12 mouse cellular contexts compared by ENCODE assay signal in the genomic region with DNA sequence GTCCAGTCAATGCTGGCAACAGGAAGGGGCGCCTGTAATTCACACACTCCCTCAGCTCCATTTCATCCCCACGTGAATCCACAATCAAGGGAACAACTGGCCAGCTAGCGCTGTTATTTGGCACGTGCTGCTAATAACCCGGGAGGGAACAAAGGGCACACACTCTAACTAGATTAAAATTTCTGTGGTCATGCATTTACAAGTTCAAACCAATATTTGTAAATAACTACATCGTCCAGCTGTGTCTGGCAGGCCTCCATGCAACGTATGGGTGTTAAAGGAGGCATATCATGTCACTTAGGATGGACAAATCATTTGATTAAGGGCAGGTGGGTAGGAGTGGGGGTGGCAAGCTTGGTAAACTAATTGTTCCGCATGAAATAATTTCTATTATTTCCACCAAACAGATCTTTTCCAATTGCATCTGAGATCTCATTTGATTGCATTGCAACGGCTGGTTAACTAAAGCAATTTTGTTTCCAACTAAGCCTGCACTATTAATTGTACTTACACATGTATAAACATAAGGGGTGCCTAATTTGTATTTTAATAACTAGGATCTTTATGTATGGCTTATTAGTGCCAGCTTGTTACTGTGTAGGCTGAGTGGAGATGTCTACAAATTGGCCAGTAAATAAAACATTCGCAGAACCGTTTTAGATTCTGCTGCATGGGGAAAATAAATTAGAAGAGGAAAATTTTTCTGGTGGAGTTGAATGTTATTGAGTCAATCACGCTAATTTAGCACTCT.
DNase-seq lines count a peak whose midpoint lies in the region; ATAC-seq and TF ChIP-seq lines count a peak whose summit lies in the region.
"Had no signal": no experiment of that assay in that cellular context is flagged by ENCODE, and none has a peak within 500 bp of the region (broad histone marks: within the 10 kb centered on the region; RNA-seq: fewer than 3 reads in every experiment).

No protein-coding gene starts in this region.

- no peak overlapping the region for H3K4me3 ChIP-seq in heart, adult 2 months
- H3K4me3 ChIP-seq in forebrain, embryonic 15.5 days = no peak overlapping the region
- H3K4me3 ChIP-seq in midbrain, embryonic 12.5 days = no peak overlapping the region

- TF ChIP-seq CTCF in heart, adult 2 months (IDR thresholded peaks at IDR 0.05) = no peak
- TF ChIP-seq CTCF in brain, embryonic 14.5 days (IDR thresholded peaks at IDR 0.05; ENCODE audit: borderline replicate concordance, extremely low read depth, insufficient read depth, insufficient read length) = no peak

- DNase-seq in heart, postnatal 10 days = peak; percentile 18 to 28
- no peak for DNase-seq in heart, adult 2 months
- peak; percentile 88 for DNase-seq in brain, embryonic 14.5 days (ENCODE audit: low read depth)
- DNase-seq in spleen, postnatal 10 days (ENCODE audit: low spot score in 2 of 2) = no peak
- DNase-seq in layer of hippocampus, adult 18-20 months (ENCODE audit: low spot score in 2 of 2) = no peak
- DNase-seq: gastrocnemius, postnatal 36 days; kidney, postnatal 25 days had no signal

- TF ChIP-seq EP300 in heart, adult 2 months (IDR thresholded peaks at IDR 0.05; ENCODE audit: insufficient read depth, low read depth, low read length) = no peak

- H3K9me3 ChIP-seq in forebrain, embryonic 15.5 days = no peaks in the 10 kb centered on the region
- H3K9me3 ChIP-seq in midbrain, embryonic 12.5 days = no peaks in the 10 kb centered on the region

- H3K9ac ChIP-seq in heart, adult 2 months (ENCODE audit: low read depth, low read length) = no peak overlapping the region
- H3K9ac ChIP-seq in forebrain, embryonic 15.5 days (replicated peaks) = no peak overlapping the region
- no peak overlapping the region for H3K9ac ChIP-seq in midbrain, embryonic 12.5 days (replicated peaks)

- TF ChIP-seq POLR2A in heart, adult 2 months (IDR thresholded peaks at IDR 0.05; ENCODE audit: insufficient read depth, low read depth, low read length) = no peak
- TF ChIP-seq POLR2A in brain, embryonic 14.5 days (IDR thresholded peaks at IDR 0.05; ENCODE audit: borderline replicate concordance, extremely low read depth, insufficient read depth, insufficient read length, poor library complexity, severe bottlenecking) = no peak

- H3K27ac ChIP-seq in heart, adult 2 months = no peak overlapping the region
- peak overlapping the region; percentile 29 for H3K27ac ChIP-seq in forebrain, embryonic 15.5 days (replicated peaks)
- H3K27ac ChIP-seq in midbrain, embryonic 12.5 days (replicated peaks) = no peak overlapping the region
- H3K27ac ChIP-seq: macrophage; stomach, postnatal 0 days had no signal

- ATAC-seq in forebrain, embryonic 15.5 days (replicated peaks) = peak; percentile 95
- peak; percentile 66; the same call in 1 of the 2 replicates for ATAC-seq in midbrain, embryonic 12.5 days (ENCODE audit: low FRiP score, low read depth)
- ATAC-seq in granulocyte monocyte progenitor cell, adult 5-6 weeks (replicated peaks; ENCODE audit: poor library complexity, severe bottlenecking) = no peak

- WGBS in heart, adult 2 months = 64% methylated on average over 12 of the region's 12 CpGs
- 12% methylated on average over 12 of the region's 12 CpGs for WGBS in forebrain, embryonic 15.5 days
- WGBS in midbrain, embryonic 12.5 days = 58% methylated on average over 12 of the region's 12 CpGs

- no peaks in the 10 kb centered on the region for H3K36me3 ChIP-seq in heart, adult 2 months (ENCODE audit: control insufficient read depth, insufficient read depth, low read length)
- H3K36me3 ChIP-seq in forebrain, embryonic 15.5 days = no peaks in the 10 kb centered on the region
- H3K36me3 ChIP-seq in midbrain, embryonic 12.5 days = no peaks in the 10 kb centered on the region

- H3K4me1 ChIP-seq in heart, adult 2 months (ENCODE audit: control insufficient read depth, insufficient read depth, low read length) = no peaks in the 10 kb centered on the region; the same call in none of the 2 replicates
- peaks cover 9% of the 10 kb centered on the region for H3K4me1 ChIP-seq in forebrain, embryonic 15.5 days
- 0 out of 2 replicates have a peak, but pooled peaks cover 5% of the 10 kb centered on the region for H3K4me1 ChIP-seq in midbrain, embryonic 12.5 days

- intact Hi-C loops in heart, postnatal 10 days (cut with DNase I) = no loop called here
- intact Hi-C loops in heart, adult 2 months (cut with DNase I) = no loop called here

- no peaks in the 10 kb centered on the region for H3K79me2 ChIP-seq in heart, adult 2 months (replicated peaks; ENCODE audit: control insufficient read depth, insufficient read depth, low read length)

- H3K27me3 ChIP-seq in heart, adult 2 months (ENCODE audit: control insufficient read depth, insufficient read depth, low read length) = no peaks in the 10 kb centered on the region
- no peaks in the 10 kb centered on the region for H3K27me3 ChIP-seq in forebrain, embryonic 15.5 days
- no peaks in the 10 kb centered on the region for H3K27me3 ChIP-seq in midbrain, embryonic 12.5 days

- H3K4me2 ChIP-seq in forebrain, embryonic 15.5 days (replicated peaks) = no peak overlapping the region; the same call in 1 of the 2 replicates
- H3K4me2 ChIP-seq in midbrain, embryonic 12.5 days (replicated peaks) = no peak overlapping the region

Comparison
In these comparisons a context has a peak if more than half of its experiments do, and no peak if none do; other contexts are left out.
1. DNase-seq: peak in heart, postnatal 10 days (2 of 2) and brain, embryonic 14.5 days (single experiment); none in heart, adult 2 months (0 of 2), spleen, postnatal 10 days (0 of 2) and layer of hippocampus, adult 18-20 months (0 of 2).